Mouse (Mus musculus) right cerebral cortex, postnatal 36 days (tissue): ENCODE measurements around the gene Gm11114.

Experiments
- DNase-seq, 2 experiments: peaks; one replicate each; pipeline ENCODE4 v3.0.0; 2022; ENCODE audit warnings: low spot score in 2 of 2, mixed read lengths in 1 of 2

Gm11114 gene

DNA sequence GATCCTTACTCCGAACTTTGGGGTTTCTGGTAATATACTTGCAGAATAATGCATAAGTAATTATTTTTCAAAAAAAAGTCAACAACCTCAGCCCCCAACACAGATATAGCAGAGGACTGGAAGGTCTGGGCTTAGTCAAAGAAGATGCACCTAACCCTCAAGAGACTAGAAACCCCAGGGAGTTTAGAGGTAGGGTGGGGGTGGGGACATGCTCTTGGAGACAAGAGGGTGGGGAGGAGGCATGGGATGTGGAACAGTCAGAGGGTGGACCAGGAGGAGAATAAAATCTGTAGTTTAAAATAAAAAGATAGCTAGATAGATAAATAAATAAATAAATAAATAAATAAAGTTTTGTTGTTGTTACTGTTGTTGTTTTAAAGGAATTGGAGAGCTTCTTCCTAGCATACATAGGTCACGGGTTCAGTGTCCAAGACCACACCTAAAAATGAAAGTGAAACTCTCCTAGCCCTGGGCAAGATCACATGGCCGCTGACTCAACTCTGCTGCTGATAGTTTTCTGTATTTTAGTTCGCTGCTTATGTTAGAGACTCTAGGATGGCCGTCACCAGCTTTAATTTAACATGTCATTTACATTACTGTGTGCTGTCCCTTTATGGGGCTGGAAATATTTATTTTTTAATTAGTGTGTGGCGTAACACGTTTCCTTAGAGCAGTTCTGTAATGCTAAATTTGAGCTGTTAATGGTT, 44.7 kb downstream of the Gm11114 start:
- DNase-seq, result no peak
